Mouse (Mus musculus): ENCODE measurements at regions not wholly inside any gene's neighbourhood (a gene's known extent, or its start where the extent isn't known, plus 50 kb on each side); places are given as distances from the start of the nearest gene placed in this dataset.

GRCm38 (mm10) chr1:45575131-45575530, 72.0 kb upstream of the Col5a2 start:
- Histone ChIP-seq H3K9ac (ENCODE audit: low read length) (no peak overlapping the region), H3K9me3 (replicated peaks; ENCODE audit: control insufficient read depth, low read length) (no peaks in the 10 kb centered on the region), H3K4me3 (replicated peaks; ENCODE audit: low read length) (no peak overlapping the region), H3K4me2 (ENCODE audit: low read depth, low read length) (no peak overlapping the region), H3K36me3 (ENCODE audit: control insufficient read depth, insufficient read depth, low read length) (no peaks in the 10 kb centered on the region), H3K27ac (ENCODE audit: low read length) (no peak overlapping the region), H3K4me1 (ENCODE audit: control insufficient read depth, insufficient read depth, low read length) (no peaks in the 10 kb centered on the region), H3K27me3 (ENCODE audit: control insufficient read depth, insufficient read depth, low read length) (no peaks in the 10 kb centered on the region)
- WGBS: 49% methylated on average over 3 of the region's 3 CpGs
- no peak for ATAC-seq (ENCODE audit: insufficient read depth, low FRiP score)

- Histone ChIP-seq H3K4me2 (ENCODE audit: low read depth, low read length) (no peak overlapping the region), H3K36me3 (ENCODE audit: control insufficient read depth, insufficient read depth, low read length) (no peaks in the 10 kb centered on the region), H3K4me3 (replicated peaks; ENCODE audit: low read length) (no peak overlapping the region), H3K27ac (ENCODE audit: low read length) (no peak overlapping the region), H3K9me3 (replicated peaks; ENCODE audit: control insufficient read depth, low read length) (no peaks in the 10 kb centered on the region), H3K27me3 (ENCODE audit: control insufficient read depth, insufficient read depth, low read length) (no peaks in the 10 kb centered on the region), H3K9ac (ENCODE audit: low read length) (no peak overlapping the region), H3K4me1 (ENCODE audit: control insufficient read depth, insufficient read depth, low read length) (no peaks in the 10 kb centered on the region)
- no peak for ATAC-seq (ENCODE audit: insufficient read depth, low FRiP score)
- 71% methylated on average over 1 of the region's 1 CpGs for WGBS
Observed at GRCm38 (mm10) chr1:45580466-45580865, 77.4 kb upstream of the Col5a2 start.

GRCm38 (mm10) chr1:45587351-45588025, 84.4 kb upstream of the Col5a2 start:
- Histone ChIP-seq H3K4me3 (replicated peaks; ENCODE audit: low read length) (no peak overlapping the region), H3K4me2 (ENCODE audit: low read depth, low read length) (no peak overlapping the region), H3K9ac (ENCODE audit: low read length) (no peak overlapping the region), H3K4me1 (ENCODE audit: control insufficient read depth, insufficient read depth, low read length) (no peaks in the 10 kb centered on the region), H3K27me3 (ENCODE audit: control insufficient read depth, insufficient read depth, low read length) (no peaks in the 10 kb centered on the region), H3K27ac (ENCODE audit: low read length) (no peak overlapping the region), H3K9me3 (replicated peaks; ENCODE audit: control insufficient read depth, low read length) (no peaks in the 10 kb centered on the region), H3K36me3 (ENCODE audit: control insufficient read depth, insufficient read depth, low read length) (no peaks in the 10 kb centered on the region)
- no peak for ATAC-seq (ENCODE audit: insufficient read depth, low FRiP score)
- 83% methylated on average over 9 of the region's 9 CpGs for WGBS

- Histone ChIP-seq H3K4me3 (replicated peaks; ENCODE audit: low read length) (no peak overlapping the region), H3K36me3 (ENCODE audit: control insufficient read depth, insufficient read depth, low read length) (no peaks in the 10 kb centered on the region), H3K27me3 (ENCODE audit: control insufficient read depth, insufficient read depth, low read length) (no peaks in the 10 kb centered on the region), H3K9me3 (replicated peaks; ENCODE audit: control insufficient read depth, low read length) (no peaks in the 10 kb centered on the region), H3K4me1 (ENCODE audit: control insufficient read depth, insufficient read depth, low read length) (no peaks in the 10 kb centered on the region), H3K27ac (ENCODE audit: low read length) (peak overlapping the region; percentile 70; the same call in 1 of the 2 replicates), H3K4me2 (ENCODE audit: low read depth, low read length) (peak overlapping the region; percentile 20; the same call in 1 of the 2 replicates), H3K9ac (ENCODE audit: low read length) (no peak overlapping the region)
- 0 out of 2 replicates have a peak, but pooled peaks have one; percentile 25 for ATAC-seq (ENCODE audit: insufficient read depth, low FRiP score)
- WGBS: 21% methylated on average over 2 of the region's 2 CpGs
Observed at GRCm38 (mm10) chr1:45597316-45597715, 94.2 kb upstream of the Col5a2 start.

GRCm38 (mm10) chr1:45599421-45599820, 96.3 kb upstream of the Col5a2 start:
- WGBS: 57% methylated on average over 1 of the region's 1 CpGs
- no peak overlapping the region for H3K4me2 ChIP-seq (ENCODE audit: low read depth, low read length)
- no peaks in the 10 kb centered on the region for H3K4me1 ChIP-seq (ENCODE audit: control insufficient read depth, insufficient read depth, low read length)

GRCm38 (mm10) chr1:45600011-45600410, 96.9 kb upstream of the Col5a2 start:
- H3K27ac ChIP-seq (ENCODE audit: low read length): no peak overlapping the region
- H3K9ac ChIP-seq (ENCODE audit: low read length): no peak overlapping the region
- WGBS: 54% methylated on average over 3 of the region's 3 CpGs
- H3K36me3 ChIP-seq (ENCODE audit: control insufficient read depth, insufficient read depth, low read length): no peaks in the 10 kb centered on the region
- no peaks in the 10 kb centered on the region for H3K9me3 ChIP-seq (replicated peaks; ENCODE audit: control insufficient read depth, low read length)
- no peak for ATAC-seq (ENCODE audit: insufficient read depth, low FRiP score)
- no peak overlapping the region for H3K4me2 ChIP-seq (ENCODE audit: low read depth, low read length)
- no peaks in the 10 kb centered on the region for H3K27me3 ChIP-seq (ENCODE audit: control insufficient read depth, insufficient read depth, low read length)
- H3K4me1 ChIP-seq (ENCODE audit: control insufficient read depth, insufficient read depth, low read length): no peaks in the 10 kb centered on the region
- H3K4me3 ChIP-seq (replicated peaks; ENCODE audit: low read length): no peak overlapping the region

More at GRCm38 (mm10) chr1:45599421-45599820, 96.3 kb upstream of the Col5a2 start:
- Histone ChIP-seq H3K36me3 (ENCODE audit: control insufficient read depth, insufficient read depth, low read length) (no peaks in the 10 kb centered on the region), H3K4me3 (replicated peaks; ENCODE audit: low read length) (no peak overlapping the region), H3K9ac (ENCODE audit: low read length) (no peak overlapping the region), H3K9me3 (replicated peaks; ENCODE audit: control insufficient read depth, low read length) (no peaks in the 10 kb centered on the region), H3K27me3 (ENCODE audit: control insufficient read depth, insufficient read depth, low read length) (no peaks in the 10 kb centered on the region), H3K27ac (ENCODE audit: low read length) (no peak overlapping the region)
- no peak for ATAC-seq (ENCODE audit: insufficient read depth, low FRiP score)

- no peaks in the 10 kb centered on the region for H3K36me3 ChIP-seq (ENCODE audit: control insufficient read depth, insufficient read depth, low read length)
- H3K9ac ChIP-seq (ENCODE audit: low read length): no peak overlapping the region
- 74% methylated on average over 1 of the region's 1 CpGs for WGBS
- no peak overlapping the region for H3K27ac ChIP-seq (ENCODE audit: low read length)
- ATAC-seq (ENCODE audit: insufficient read depth, low FRiP score): no peak
- no peaks in the 10 kb centered on the region for H3K9me3 ChIP-seq (replicated peaks; ENCODE audit: control insufficient read depth, low read length)
- H3K4me3 ChIP-seq (replicated peaks; ENCODE audit: low read length): no peak overlapping the region
- H3K4me2 ChIP-seq (ENCODE audit: low read depth, low read length): no peak overlapping the region
- H3K4me1 ChIP-seq (ENCODE audit: control insufficient read depth, insufficient read depth, low read length): no peaks in the 10 kb centered on the region
- no peaks in the 10 kb centered on the region for H3K27me3 ChIP-seq (ENCODE audit: control insufficient read depth, insufficient read depth, low read length)
Observed at GRCm38 (mm10) chr1:45605571-45605970, 102.5 kb upstream of the Col5a2 start.

- ATAC-seq (ENCODE audit: insufficient read depth, low FRiP score): no peak
Observed at GRCm38 (mm10) chr1:45608316-45608715, 105.2 kb upstream of the Col5a2 start.

GRCm38 (mm10) chr1:45619008-45619407, 115.9 kb upstream of the Col5a2 start:
- 67% methylated on average over 2 of the region's 2 CpGs for WGBS
- H3K4me2 ChIP-seq (ENCODE audit: low read depth, low read length): no peak overlapping the region
- no peaks in the 10 kb centered on the region for H3K4me1 ChIP-seq (ENCODE audit: control insufficient read depth, insufficient read depth, low read length)
- no peaks in the 10 kb centered on the region for H3K9me3 ChIP-seq (replicated peaks; ENCODE audit: control insufficient read depth, low read length)
- H3K4me3 ChIP-seq (replicated peaks; ENCODE audit: low read length): no peak overlapping the region
- ATAC-seq (ENCODE audit: insufficient read depth, low FRiP score): no peak
- H3K36me3 ChIP-seq (ENCODE audit: control insufficient read depth, insufficient read depth, low read length): no peaks in the 10 kb centered on the region
- H3K9ac ChIP-seq (ENCODE audit: low read length): no peak overlapping the region
- H3K27ac ChIP-seq (ENCODE audit: low read length): no peak overlapping the region
- no peaks in the 10 kb centered on the region for H3K27me3 ChIP-seq (ENCODE audit: control insufficient read depth, insufficient read depth, low read length)

More at GRCm38 (mm10) chr1:45608316-45608715, 105.2 kb upstream of the Col5a2 start:
- Histone ChIP-seq H3K4me3 (replicated peaks; ENCODE audit: low read length) (no peak overlapping the region), H3K27me3 (ENCODE audit: control insufficient read depth, insufficient read depth, low read length) (no peaks in the 10 kb centered on the region), H3K9me3 (replicated peaks; ENCODE audit: control insufficient read depth, low read length) (no peaks in the 10 kb centered on the region), H3K9ac (ENCODE audit: low read length) (no peak overlapping the region), H3K4me1 (ENCODE audit: control insufficient read depth, insufficient read depth, low read length) (no peaks in the 10 kb centered on the region), H3K27ac (ENCODE audit: low read length) (no peak overlapping the region), H3K4me2 (ENCODE audit: low read depth, low read length) (no peak overlapping the region), H3K36me3 (ENCODE audit: control insufficient read depth, insufficient read depth, low read length) (no peaks in the 10 kb centered on the region)

Measured in stomach, embryonic 16.5 days (tissue).